Mouse (Mus musculus) heart, postnatal 0 days (tissue): ENCODE results near the gene Kxd1.

Experiments
- CTCF ChIP-seq: IDR thresholded peaks from 2 replicates; pipeline ENCODE4 v1.5.1; 2016; ENCODE audit warnings: antibody characterized with exemption, control low read depth, low read depth
- EP300 ChIP-seq: IDR thresholded peaks from 2 replicates; pipeline ENCODE4 v1.6.1; 2016; ENCODE audit warnings: antibody characterized with exemption, low read depth

DNA sequence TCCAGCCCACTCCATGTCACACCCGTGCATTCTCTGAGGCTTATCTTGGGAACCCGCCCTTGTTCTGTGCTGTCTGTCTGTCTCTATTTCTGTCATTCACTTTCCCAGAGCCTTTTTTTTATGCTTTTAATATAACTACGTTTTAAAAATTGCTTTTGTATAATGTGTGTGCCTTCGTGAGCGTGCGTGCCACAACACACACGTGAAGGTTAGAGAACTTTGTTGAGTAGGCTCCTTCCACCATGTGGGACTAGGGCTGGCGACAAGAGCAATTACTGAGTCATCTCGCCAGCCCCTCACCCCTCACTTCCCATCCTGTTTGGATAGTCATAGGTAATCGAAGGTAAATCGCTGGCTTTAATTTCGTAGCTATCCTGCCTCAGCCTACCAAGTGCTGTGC, 25.2 kb downstream of the Kxd1 start:
- TF ChIP-seq CTCF (no peak), EP300 (no peak)
